Mouse (Mus musculus): ENCODE measurements at regions not wholly inside any gene's neighbourhood (a gene's known extent, or its start where the extent isn't known, plus 50 kb on each side); places are given as distances from the start of the nearest gene placed in this dataset.

- in situ Hi-C loops (cut with MseI, MboI): loop anchor here (10.0 kb wide), 2 partner anchors 82 to 332 kb away; no protein-coding TSS in a partner anchor
Measured at GRCm38 (mm10) chr15:84616880-84617279, 52.5 kb upstream of the Prr5 start.

GRCm38 (mm10) chr15:84613536-84614527, 55.6 kb upstream of the Prr5 start:
- in situ Hi-C loops (cut with MseI, MboI): loop anchor here (5.0 to 10.0 kb wide), 3 partner anchors 79 to 332 kb away; no protein-coding TSS in a partner anchor

- in situ Hi-C loops (cut with MseI, MboI): loop anchor here (5.0 to 10.0 kb wide), 3 partner anchors 78 to 331 kb away; no protein-coding TSS in a partner anchor
Measured at GRCm38 (mm10) chr15:84612961-84613360, 55.3 kb upstream of the Rtl6 start.

- in situ Hi-C loops (cut with MseI, MboI): loop anchor here (5.0 to 10.0 kb wide), 3 partner anchors 75 to 328 kb away; no protein-coding TSS in a partner anchor
Measured at GRCm38 (mm10) chr15:84609825-84610442, 52.3 kb upstream of the Rtl6 start.

GRCm38 (mm10) chr15:84609063-84609462, 51.4 kb upstream of the Rtl6 start:
- in situ Hi-C loops (cut with MseI, MboI): no loop called here

Data from mouse trophoblast stem cell (cell line).